Mouse (Mus musculus) bone marrow macrophage, adult 2 months (primary cell): ENCODE measurements around the gene Mpp3. TPM values are rescaled to one million over a fixed set of nuclear protein-coding genes. Genes with fewer than 3 reads are reported as not detected.
"Not testable (repeated sequence)": the region's sequence is repeated elsewhere in the genome, so short reads cannot be mapped to it uniquely, and the experiment has no call there.

Experiments used
- H3K27ac ChIP-seq: 2 replicates; pipeline ENCODE4 v1.5.1; 2012; ENCODE audit warnings: low read depth, low read length; ENCODE audit not compliant: insufficient read depth
- H3K4me1 ChIP-seq: 2 replicates; pipeline ENCODE4 v1.6.1; 2012; ENCODE audit warnings: low read length; ENCODE audit not compliant: control insufficient read depth, insufficient read depth
- H3K4me3 ChIP-seq: 2 replicates; pipeline ENCODE4 v1.5.1; 2012; ENCODE audit warnings: mild to moderate bottlenecking, low read length, moderate library complexity; ENCODE audit not compliant: insufficient read depth
- CTCF ChIP-seq: IDR thresholded peaks from 2 replicates; pipeline ENCODE4 v1.5.1; 2012; ENCODE audit warnings: low read depth, mild to moderate bottlenecking, low read length, moderate library complexity
- POLR2A ChIP-seq: IDR thresholded peaks from 2 replicates; pipeline ENCODE4 v1.6.1; 2012; ENCODE audit warnings: mild to moderate bottlenecking, low read depth, low read length, borderline replicate concordance
- polyA plus RNA-seq: library from polyadenylated mRNA; stranded (reverse); fragments of >200 nt; gene quantifications from 2 replicates; pipeline ENCODE4 v1.2.4, GENCODE M21; 2012; ENCODE audit not compliant: missing spikeins, insufficient read depth, insufficient read length

The Mpp3 gene
- polyA plus RNA-seq, 1 experiment: not detected

GRCm38 (mm10) chr11:101999466-101999865 lies 28.8 kb downstream of the Mpp3 start:
- H3K27ac ChIP-seq: no peak overlapping the region
- H3K4me3 ChIP-seq: no peak overlapping the region
- H3K4me1 ChIP-seq: no peaks in the 10 kb centered on the region
- TF ChIP-seq POLR2A (no peak), CTCF (no peak)

- no peak for TF ChIP-seq POLR2A
- no peak for TF ChIP-seq CTCF
- Histone ChIP-seq H3K4me1 (no peaks in the 10 kb centered on the region), H3K4me3 (no peak overlapping the region), H3K27ac (no peak overlapping the region)
Observed at GRCm38 (mm10) chr11:101998258-101998657, 30.0 kb downstream of the Mpp3 start.

GRCm38 (mm10) chr11:101995938-101996337 lies 32.3 kb downstream of the Mpp3 start:
- Histone ChIP-seq H3K4me3 (no peak overlapping the region), H3K27ac (no peak overlapping the region), H3K4me1 (no peaks in the 10 kb centered on the region)
- TF ChIP-seq POLR2A: no peak
- no peak for TF ChIP-seq CTCF

- H3K4me3 ChIP-seq: no peak overlapping the region
- H3K4me1 ChIP-seq: no peaks in the 10 kb centered on the region
- H3K27ac ChIP-seq: no peak overlapping the region
- TF ChIP-seq POLR2A (no peak), CTCF (no peak)
Observed at GRCm38 (mm10) chr11:101994100-101994499, 34.2 kb downstream of the Mpp3 start.

- Histone ChIP-seq H3K4me3 (no peak overlapping the region), H3K4me1 (no peaks in the 10 kb centered on the region), H3K27ac (no peak overlapping the region)
- TF ChIP-seq POLR2A (no peak), CTCF (no peak)
Observed at GRCm38 (mm10) chr11:101992411-101992810, 35.9 kb downstream of the Mpp3 start.

- Histone ChIP-seq H3K4me1 (no peaks in the 10 kb centered on the region), H3K27ac (no peak overlapping the region), H3K4me3 (no peak overlapping the region)
- TF ChIP-seq CTCF (no peak), POLR2A (no peak)
Observed at GRCm38 (mm10) chr11:101991813-101992212, 36.4 kb downstream of the Mpp3 start.

GRCm38 (mm10) chr11:101990244-101990643 lies 38.0 kb downstream of the Mpp3 start:
- TF ChIP-seq CTCF (no peak), POLR2A (no peak)
- H3K4me3 ChIP-seq: no peak overlapping the region
- H3K27ac ChIP-seq: no peak overlapping the region
- no peaks in the 10 kb centered on the region for H3K4me1 ChIP-seq

DNA sequence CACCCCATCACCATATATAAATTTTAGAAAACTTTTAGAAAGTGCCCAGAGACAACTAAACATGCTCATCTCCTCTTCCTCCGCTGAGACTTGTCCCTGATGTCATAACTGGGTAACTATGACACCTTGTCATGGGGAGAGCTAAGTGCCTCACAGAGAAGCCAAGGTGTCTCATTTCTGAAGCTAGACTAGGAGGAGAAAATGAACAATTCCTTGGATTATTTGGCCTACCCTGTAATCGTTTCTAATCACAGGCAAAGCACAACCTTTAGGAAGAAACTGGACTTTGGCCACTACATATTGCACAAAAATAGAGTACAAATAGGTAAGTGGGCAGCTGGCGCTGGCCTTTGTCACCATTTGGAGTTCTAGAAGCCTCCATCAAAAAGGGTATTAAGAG lies 41.3 kb downstream of the Mpp3 start, which contains the start of gene Dusp3:
Gene Dusp3 (minus strand): TSS at position 101 of the 400 bp plus-strand sequence.
- Histone ChIP-seq H3K27ac (no peak within 1 kb of the TSS), H3K4me1 (peaks cover 14% of the 10 kb centered on the region), H3K4me3 (no peak within 1 kb of the TSS)
- TF ChIP-seq CTCF: no peak

DNA sequence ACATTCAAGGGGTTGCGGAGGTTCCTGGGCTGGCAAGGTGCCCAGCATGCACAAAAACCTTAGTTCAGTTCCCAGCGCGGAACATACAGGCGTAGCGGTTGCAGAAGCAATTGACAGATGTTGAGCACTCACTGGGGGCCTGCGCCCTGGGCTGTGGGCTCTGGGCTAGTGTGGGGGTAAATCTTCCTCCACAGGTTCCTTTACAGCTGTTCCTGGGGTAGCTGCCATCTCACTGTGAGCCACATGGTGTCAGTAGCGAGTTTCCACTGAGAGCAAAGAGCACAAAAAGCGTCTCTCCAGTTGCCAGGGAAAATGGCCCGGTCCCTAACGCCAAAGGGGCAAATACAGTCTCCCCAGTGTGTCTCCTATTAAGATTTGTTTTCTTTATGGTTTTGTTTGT lies 42.3 kb downstream of the Mpp3 start:
- TF ChIP-seq CTCF (peak; percentile 55), POLR2A (no peak)
- Histone ChIP-seq H3K4me1 (peaks cover 21% of the 10 kb centered on the region), H3K27ac (no peak overlapping the region), H3K4me3 (no peak overlapping the region)

DNA sequence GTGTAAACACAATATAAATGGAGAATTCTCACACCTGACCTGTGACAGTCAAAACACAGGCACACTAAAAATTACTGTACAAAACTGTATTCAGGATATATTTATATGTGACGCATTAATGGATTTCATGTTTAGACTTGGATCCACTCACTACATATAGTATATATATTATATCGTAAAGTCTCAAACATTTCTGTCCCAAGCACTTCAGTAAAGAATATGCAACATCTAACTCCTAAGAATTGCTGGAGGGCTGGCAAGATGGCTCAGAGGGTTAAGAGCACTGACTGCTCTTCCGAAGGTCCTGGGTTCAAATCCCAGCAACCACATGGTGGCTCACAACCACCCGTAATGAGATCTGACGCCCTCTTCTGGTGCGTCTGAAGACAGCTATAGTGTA lies 42.8 kb downstream of the Mpp3 start:
- peaks cover 26% of the 10 kb centered on the region for H3K4me1 ChIP-seq
- H3K4me3 ChIP-seq, H3K27ac ChIP-seq: not testable (repeated sequence)
